Mouse (Mus musculus): ENCODE data around the gene Ptpn14.

- TF ChIP-seq CTCF (IDR thresholded peaks at IDR 0.05; ENCODE audit: low read depth) (no peak), EP300 (IDR thresholded peaks at IDR 0.05; ENCODE audit: low read depth) (no peak)
These were observed 48.5 kb upstream of the Ptpn14 start for GRCm38 (mm10) chr1:189679555-189679954.
